Mouse (Mus musculus): Measurements from ENCODE around the gene Foxn3. TPM values are rescaled to one million over a fixed set of nuclear protein-coding genes. Genes with fewer than 3 reads are reported as not detected.

Gene Foxn3
- polyA plus RNA-seq, 1 experiment: 61.0 TPM

GRCm38 (mm10) chr12:99467256-99467883 is 96.0 kb downstream of the Foxn3 start:
- H3K9me3 ChIP-seq (replicated peaks; ENCODE audit: control insufficient read depth, insufficient read depth, low read length, poor library complexity, severe bottlenecking): no peaks in the 10 kb centered on the region

GRCm38 (mm10) chr12:99466426-99466825 is 97.0 kb downstream of the Foxn3 start:
- no peak overlapping the region for H3K4me3 ChIP-seq (ENCODE audit: low read depth, low read length)
- H3K27me3 ChIP-seq (ENCODE audit: control insufficient read depth, insufficient read depth, low read length, poor library complexity, severe bottlenecking): no peaks in the 10 kb centered on the region
- no peaks in the 10 kb centered on the region for H3K36me3 ChIP-seq (ENCODE audit: control insufficient read depth, insufficient read depth, low read length, poor library complexity, severe bottlenecking)
- no peaks in the 10 kb centered on the region for H3K4me1 ChIP-seq (ENCODE audit: control insufficient read depth, insufficient read depth, low read length)
- H3K9me3 ChIP-seq (replicated peaks; ENCODE audit: control insufficient read depth, insufficient read depth, low read length, poor library complexity, severe bottlenecking): no peaks in the 10 kb centered on the region
- H3K9ac ChIP-seq (ENCODE audit: low read depth, poor library complexity, severe bottlenecking): no peak overlapping the region
- H3K27ac ChIP-seq (ENCODE audit: insufficient read depth, low read length): no peak overlapping the region
- TF ChIP-seq EP300 (IDR thresholded peaks at IDR 0.05; ENCODE audit: insufficient read depth, low read depth, low read length) (no peak), CTCF (IDR thresholded peaks at IDR 0.05; ENCODE audit: low read depth, low read length) (no peak), POLR2A (IDR thresholded peaks at IDR 0.05; ENCODE audit: insufficient read depth, low read length) (no peak)

More at GRCm38 (mm10) chr12:99467256-99467883, 96.0 kb downstream of the Foxn3 start:
- no peak overlapping the region for H3K4me3 ChIP-seq (ENCODE audit: low read depth, low read length)
- no peak overlapping the region for H3K27ac ChIP-seq (ENCODE audit: insufficient read depth, low read length)
- H3K36me3 ChIP-seq (ENCODE audit: control insufficient read depth, insufficient read depth, low read length, poor library complexity, severe bottlenecking): no peaks in the 10 kb centered on the region
- H3K9ac ChIP-seq (ENCODE audit: low read depth, poor library complexity, severe bottlenecking): no peak overlapping the region
- H3K27me3 ChIP-seq (ENCODE audit: control insufficient read depth, insufficient read depth, low read length, poor library complexity, severe bottlenecking): no peaks in the 10 kb centered on the region
- H3K4me1 ChIP-seq (ENCODE audit: control insufficient read depth, insufficient read depth, low read length): no peaks in the 10 kb centered on the region
- no peak for TF ChIP-seq CTCF (IDR thresholded peaks at IDR 0.05; ENCODE audit: low read depth, low read length)

GRCm38 (mm10) chr12:99464291-99464690 is 99.1 kb downstream of the Foxn3 start:
- Histone ChIP-seq H3K27ac (ENCODE audit: insufficient read depth, low read length) (no peak overlapping the region), H3K4me1 (ENCODE audit: control insufficient read depth, insufficient read depth, low read length) (no peaks in the 10 kb centered on the region)

GRCm38 (mm10) chr12:99462846-99463245 is 100.5 kb downstream of the Foxn3 start:
- TF ChIP-seq CTCF (IDR thresholded peaks at IDR 0.05; ENCODE audit: low read depth, low read length) (no peak), EP300 (IDR thresholded peaks at IDR 0.05; ENCODE audit: insufficient read depth, low read depth, low read length) (no peak), POLR2A (IDR thresholded peaks at IDR 0.05; ENCODE audit: insufficient read depth, low read length) (no peak)
- Histone ChIP-seq H3K27me3 (ENCODE audit: control insufficient read depth, insufficient read depth, low read length, poor library complexity, severe bottlenecking) (no peaks in the 10 kb centered on the region), H3K36me3 (ENCODE audit: control insufficient read depth, insufficient read depth, low read length, poor library complexity, severe bottlenecking) (no peaks in the 10 kb centered on the region), H3K9me3 (replicated peaks; ENCODE audit: control insufficient read depth, insufficient read depth, low read length, poor library complexity, severe bottlenecking) (no peaks in the 10 kb centered on the region), H3K4me1 (ENCODE audit: control insufficient read depth, insufficient read depth, low read length) (no peaks in the 10 kb centered on the region), H3K9ac (ENCODE audit: low read depth, poor library complexity, severe bottlenecking) (no peak overlapping the region), H3K4me3 (ENCODE audit: low read depth, low read length) (no peak overlapping the region), H3K27ac (ENCODE audit: insufficient read depth, low read length) (no peak overlapping the region)

More at GRCm38 (mm10) chr12:99464291-99464690, 99.1 kb downstream of the Foxn3 start:
- Histone ChIP-seq H3K9ac (ENCODE audit: low read depth, poor library complexity, severe bottlenecking) (no peak overlapping the region), H3K9me3 (replicated peaks; ENCODE audit: control insufficient read depth, insufficient read depth, low read length, poor library complexity, severe bottlenecking) (no peaks in the 10 kb centered on the region), H3K36me3 (ENCODE audit: control insufficient read depth, insufficient read depth, low read length, poor library complexity, severe bottlenecking) (no peaks in the 10 kb centered on the region), H3K4me3 (ENCODE audit: low read depth, low read length) (no peak overlapping the region), H3K27me3 (ENCODE audit: control insufficient read depth, insufficient read depth, low read length, poor library complexity, severe bottlenecking) (no peaks in the 10 kb centered on the region)
- TF ChIP-seq POLR2A (IDR thresholded peaks at IDR 0.05; ENCODE audit: insufficient read depth, low read length) (no peak), EP300 (IDR thresholded peaks at IDR 0.05; ENCODE audit: insufficient read depth, low read depth, low read length) (no peak), CTCF (IDR thresholded peaks at IDR 0.05; ENCODE audit: low read depth, low read length) (no peak)

- Histone ChIP-seq H3K4me1 (ENCODE audit: control insufficient read depth, insufficient read depth, low read length) (no peaks in the 10 kb centered on the region), H3K4me3 (ENCODE audit: low read depth, low read length) (no peak overlapping the region), H3K36me3 (ENCODE audit: control insufficient read depth, insufficient read depth, low read length, poor library complexity, severe bottlenecking) (no peaks in the 10 kb centered on the region), H3K27me3 (ENCODE audit: control insufficient read depth, insufficient read depth, low read length, poor library complexity, severe bottlenecking) (no peaks in the 10 kb centered on the region), H3K9me3 (replicated peaks; ENCODE audit: control insufficient read depth, insufficient read depth, low read length, poor library complexity, severe bottlenecking) (no peaks in the 10 kb centered on the region), H3K27ac (ENCODE audit: insufficient read depth, low read length) (no peak overlapping the region), H3K9ac (ENCODE audit: low read depth, poor library complexity, severe bottlenecking) (no peak overlapping the region)
- TF ChIP-seq POLR2A (IDR thresholded peaks at IDR 0.05; ENCODE audit: insufficient read depth, low read length): no peak
- no peak for TF ChIP-seq CTCF (IDR thresholded peaks at IDR 0.05; ENCODE audit: low read depth, low read length)
- TF ChIP-seq EP300 (IDR thresholded peaks at IDR 0.05; ENCODE audit: insufficient read depth, low read depth, low read length): no peak
These were observed 101.1 kb downstream of the Foxn3 start for GRCm38 (mm10) chr12:99462302-99462701.

GRCm38 (mm10) chr12:99457521-99458205 is 105.7 kb downstream of the Foxn3 start:
- Histone ChIP-seq H3K36me3 (ENCODE audit: control insufficient read depth, insufficient read depth, low read length, poor library complexity, severe bottlenecking) (no peaks in the 10 kb centered on the region), H3K27ac (ENCODE audit: insufficient read depth, low read length) (no peak overlapping the region), H3K9me3 (replicated peaks; ENCODE audit: control insufficient read depth, insufficient read depth, low read length, poor library complexity, severe bottlenecking) (no peaks in the 10 kb centered on the region), H3K4me3 (ENCODE audit: low read depth, low read length) (no peak overlapping the region), H3K27me3 (ENCODE audit: control insufficient read depth, insufficient read depth, low read length, poor library complexity, severe bottlenecking) (no peaks in the 10 kb centered on the region), H3K9ac (ENCODE audit: low read depth, poor library complexity, severe bottlenecking) (no peak overlapping the region), H3K4me1 (ENCODE audit: control insufficient read depth, insufficient read depth, low read length) (no peaks in the 10 kb centered on the region)
- TF ChIP-seq EP300 (IDR thresholded peaks at IDR 0.05; ENCODE audit: insufficient read depth, low read depth, low read length) (no peak), CTCF (IDR thresholded peaks at IDR 0.05; ENCODE audit: low read depth, low read length) (no peak), POLR2A (IDR thresholded peaks at IDR 0.05; ENCODE audit: insufficient read depth, low read length) (no peak)

Data from ES-Bruce4 (cell line).